Mouse (Mus musculus) T-helper 1 cell (primary cell): Measurements from ENCODE around the gene Ccl27b.
"Not testable (repeated sequence)": the region's sequence is repeated elsewhere in the genome, so short reads cannot be mapped to it uniquely, and the experiment has no call there.

Experiments used
- in situ Hi-C: fragments of 300-600 bp; cut with MboI, MseI; formaldehyde crosslinking; loops from one replicate; pipeline ENCODE4 v1.15.1; 2025; ENCODE audit warnings: high pct_unique_total_duplicates

Ccl27b gene

GRCm38 (mm10) chr4:42654951-42655350, at the start of gene Ccl27b:
Gene Ccl27b (plus strand): TSS chr4:42655251.
- in situ Hi-C loops: loop anchor here (5.0 kb wide), 1 partner anchor 883 kb away; the partner anchor contains the start of gene Ccl27a

DNA sequence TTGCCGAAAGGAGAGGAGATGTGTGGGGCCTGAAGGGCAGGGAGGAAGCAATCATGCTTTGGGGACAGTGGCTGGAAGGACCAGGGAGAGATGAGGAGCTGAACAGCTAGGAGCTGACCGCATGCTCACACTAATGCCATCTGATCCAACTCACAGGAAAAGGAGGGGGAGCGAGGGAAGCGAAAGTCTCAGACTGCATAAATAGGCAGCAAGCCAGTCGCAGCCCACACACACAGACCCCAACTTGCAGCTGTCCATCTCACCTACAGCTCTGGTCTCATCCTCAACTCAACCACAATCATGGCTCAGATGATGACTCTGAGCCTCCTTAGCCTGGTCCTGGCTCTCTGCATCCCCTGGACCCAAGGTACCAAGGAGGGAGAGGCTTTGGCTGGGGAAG, 43.2 kb upstream of the Ccl27b start, which contains the start of gene Gm10591:
Gene Gm10591, plus strand, starts transcription at position 301 of the 400 bp plus-strand sequence.
- in situ Hi-C loops: not testable (repeated sequence)

- in situ Hi-C loops: not testable (repeated sequence)
Observed at GRCm38 (mm10) chr4:42629419-42629818, 25.6 kb upstream of the Ccl27b start, which contains the start of gene Gm2564. Gene Gm2564 (plus strand): TSS chr4:42629719.

DNA sequence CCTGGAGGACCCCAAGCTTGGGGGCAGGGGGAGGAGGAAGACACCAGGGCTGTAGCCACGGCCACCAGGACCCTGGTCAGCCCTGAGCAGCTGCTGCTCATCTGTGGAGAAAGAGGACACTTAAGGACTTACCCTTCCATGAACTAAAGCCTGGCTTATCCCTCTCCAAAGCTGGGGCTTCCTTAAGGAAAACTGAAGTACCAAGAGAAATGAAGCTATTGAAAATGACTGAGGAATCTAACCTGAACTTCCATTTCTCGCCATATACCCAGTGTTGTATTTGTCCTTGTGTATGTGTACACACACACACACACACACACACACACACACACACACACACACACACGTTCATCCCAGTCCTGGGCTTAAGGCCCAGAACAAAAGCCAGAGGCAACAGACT, 6.7 kb downstream of the Ccl27b start, which contains the start of gene Il11ra2:
Gene Il11ra2, minus strand, starts transcription at position 101 of the 400 bp plus-strand sequence.
- in situ Hi-C loops: not testable (repeated sequence)

- in situ Hi-C loops: not testable (repeated sequence)
Observed at GRCm38 (mm10) chr4:42675415-42675814, 20.4 kb downstream of the Ccl27b start.

DNA sequence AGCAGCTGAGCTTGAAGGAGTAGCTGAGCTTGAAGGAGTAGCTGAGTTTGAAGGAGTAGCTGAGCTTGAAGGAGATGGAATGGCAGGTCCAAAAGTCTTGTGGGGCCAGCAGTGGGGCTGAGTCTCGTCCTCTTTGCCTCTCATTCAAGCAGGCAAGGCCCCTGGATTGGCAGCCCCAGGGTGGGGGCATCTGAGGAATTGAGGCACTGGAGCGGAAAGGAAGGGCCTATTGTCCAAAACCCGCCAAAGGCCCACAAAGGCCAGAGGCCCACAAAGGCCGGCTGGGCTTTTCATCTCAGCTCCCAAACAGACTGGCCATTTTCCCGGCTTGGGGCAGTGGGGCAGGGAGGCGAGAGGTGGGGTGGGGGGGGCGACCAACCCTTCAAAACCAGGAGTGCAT, 24.3 kb downstream of the Ccl27b start:
- in situ Hi-C loops: not testable (repeated sequence)

DNA sequence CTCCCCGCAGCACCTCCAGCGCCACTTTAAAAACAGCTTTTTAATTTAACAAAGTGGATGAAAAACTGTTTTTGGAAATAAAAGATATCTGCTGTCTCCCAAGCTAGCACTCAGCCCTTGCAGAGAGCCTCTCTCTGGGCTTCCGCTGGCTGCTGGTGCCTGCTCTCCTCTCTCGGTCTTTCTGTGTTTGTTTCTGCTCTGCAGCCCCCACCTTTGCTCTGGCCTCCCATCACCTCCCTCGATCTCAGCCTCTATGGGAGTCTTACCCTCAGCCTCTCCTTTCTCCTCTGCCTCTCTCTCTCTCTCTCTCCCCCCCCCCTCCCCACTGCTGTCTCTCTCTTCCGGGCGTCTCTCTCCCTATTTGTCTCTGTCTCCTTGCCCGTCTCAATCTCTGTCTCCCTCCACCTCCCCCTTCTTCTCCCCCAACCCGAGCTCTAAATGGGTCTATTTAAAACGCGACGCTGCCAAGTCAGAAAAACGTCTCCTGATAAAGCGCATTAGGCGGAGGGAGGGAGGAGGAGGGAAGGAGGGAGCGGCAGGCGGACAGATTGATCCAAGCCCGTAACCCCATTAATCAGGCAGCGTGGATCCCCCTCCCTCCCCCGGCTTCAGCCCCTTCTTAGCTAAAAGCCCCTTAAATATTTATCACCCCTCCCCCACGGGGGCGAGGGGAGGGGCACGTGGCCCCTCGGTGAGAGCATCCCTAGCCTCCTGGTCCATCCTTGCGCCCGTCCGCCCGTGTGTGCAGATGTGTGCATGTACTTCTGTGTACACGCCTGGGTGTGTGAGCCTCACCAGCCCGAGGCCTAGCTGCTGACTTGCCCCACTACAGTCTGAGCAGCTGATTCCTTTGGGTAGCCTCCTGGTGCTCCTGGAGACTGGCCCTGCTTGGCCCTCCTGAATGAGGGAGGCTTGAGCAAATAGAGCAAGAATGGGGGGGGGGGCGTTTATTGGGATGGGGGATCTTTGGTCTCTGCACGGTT, 25.6 kb downstream of the Ccl27b start:
- in situ Hi-C loops: not testable (repeated sequence)

- in situ Hi-C loops: not testable (repeated sequence)
Observed at GRCm38 (mm10) chr4:42681473-42682182, 26.6 kb downstream of the Ccl27b start.

DNA sequence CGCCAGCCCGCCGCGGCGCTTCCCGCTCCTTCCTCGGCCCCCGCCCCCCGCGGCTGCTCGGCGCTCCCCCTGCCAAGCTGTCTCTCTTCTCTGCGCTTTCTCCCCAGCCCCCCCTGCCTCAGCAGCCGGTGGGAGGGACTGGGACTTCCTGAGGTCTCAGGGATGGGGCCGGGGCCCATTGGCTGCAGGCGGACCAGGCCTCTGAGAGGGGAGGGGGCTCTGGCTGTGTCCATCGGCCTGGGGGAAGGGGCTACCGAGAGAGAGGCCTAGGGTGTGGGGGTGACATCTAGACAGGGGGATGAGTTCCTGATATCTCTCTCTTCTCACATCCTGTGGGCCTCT, 27.1 kb downstream of the Ccl27b start:
- in situ Hi-C loops: not testable (repeated sequence)
